Mouse (Mus musculus) gastrocnemius, postnatal 10 days (tissue): ENCODE measurements around the gene Tgfb1i1. TPM values are rescaled to one million over a fixed set of nuclear protein-coding genes. Genes with fewer than 3 reads are reported as not detected.

Experiments
- DNase-seq: peaks from one replicate; pipeline ENCODE4 v3.0.0; 2021; ENCODE audit warnings: mixed read lengths
- total RNA-seq, 2 experiments: library from RNA; stranded (reverse); gene quantifications; 2 replicates each; pipeline ENCODE4 v1.2.3; 2021

The Tgfb1i1 gene
- total RNA-seq, 2 experiments from 2014 or later: 23.1 to 30.3 TPM

GRCm38 (mm10) chr7:128244410-128245025, 2.1 kb upstream of the Tgfb1i1 start:
- no peak for DNase-seq

GRCm38 (mm10) chr7:128245547-128245946, 1.1 kb upstream of the Tgfb1i1 start:
- no peak for DNase-seq

- DNase-seq: peak; percentile 88
Measured at GRCm38 (mm10) chr7:128247443-128247842, 831 bp downstream of the Tgfb1i1 start.

- no peak for DNase-seq
Measured at GRCm38 (mm10) chr7:128248081-128249042, 1.8 kb downstream of the Tgfb1i1 start.

- no peak for DNase-seq
Measured at GRCm38 (mm10) chr7:128249998-128250397, 3.4 kb downstream of the Tgfb1i1 start.

- no peak for DNase-seq
Measured at GRCm38 (mm10) chr7:128251946-128252345, 5.3 kb downstream of the Tgfb1i1 start.

- DNase-seq: peak; percentile 30
Measured at GRCm38 (mm10) chr7:128252609-128253008, 6.0 kb downstream of the Tgfb1i1 start.

- no peak for DNase-seq
Measured at GRCm38 (mm10) chr7:128254978-128255377, 8.4 kb downstream of the Tgfb1i1 start.

GRCm38 (mm10) chr7:128255757-128256156, 9.1 kb downstream of the Tgfb1i1 start:
- no peak for DNase-seq

GRCm38 (mm10) chr7:128256783-128257334, 10.2 kb downstream of the Tgfb1i1 start:
- DNase-seq: no peak

GRCm38 (mm10) chr7:128265411-128265810, 18.8 kb downstream of the Tgfb1i1 start, which contains the start of gene Slc5a2:
Slc5a2 (plus strand) TSS chr7:128265657.
- no peak for DNase-seq

- no peak for DNase-seq
Measured at GRCm38 (mm10) chr7:128266056-128266455, 19.4 kb downstream of the Tgfb1i1 start.

GRCm38 (mm10) chr7:128267391-128267790, 20.8 kb downstream of the Tgfb1i1 start:
- no peak for DNase-seq

- no peak for DNase-seq
Measured at GRCm38 (mm10) chr7:128267813-128268212, 21.2 kb downstream of the Tgfb1i1 start.

- no peak for DNase-seq
Measured at GRCm38 (mm10) chr7:128270431-128270850, 23.8 kb downstream of the Tgfb1i1 start.

- DNase-seq: no peak
Measured at GRCm38 (mm10) chr7:128271496-128271895, 24.9 kb downstream of the Tgfb1i1 start.

GRCm38 (mm10) chr7:128276051-128276450, 29.4 kb downstream of the Tgfb1i1 start:
- no peak for DNase-seq

GRCm38 (mm10) chr7:128279750-128280149, 33.1 kb downstream of the Tgfb1i1 start:
- DNase-seq: no peak

GRCm38 (mm10) chr7:128281765-128282164, 35.2 kb downstream of the Tgfb1i1 start:
- DNase-seq: no peak

GRCm38 (mm10) chr7:128282532-128283244, 36.1 kb downstream of the Tgfb1i1 start:
- no peak for DNase-seq

GRCm38 (mm10) chr7:128284047-128284446, 37.4 kb downstream of the Tgfb1i1 start:
- DNase-seq: no peak

- DNase-seq: no peak
Measured at GRCm38 (mm10) chr7:128285060-128285459, 38.4 kb downstream of the Tgfb1i1 start.
